Mouse (Mus musculus): ENCODE measurements around the gene Dlx6.

- TF ChIP-seq CEBPB (IDR thresholded peaks at IDR 0.05; ENCODE audit: low read depth) (no peak), CTCF (IDR thresholded peaks at IDR 0.05; ENCODE audit: control insufficient read depth, insufficient read depth, insufficient read length) (no peak), MAX (IDR thresholded peaks at IDR 0.05) (no peak), USF1 (IDR thresholded peaks at IDR 0.05; ENCODE audit: low read depth) (no peak)
Measured at GRCm38 (mm10) chr6:6870876-6871420, 7.8 kb downstream of the Dlx6 start.
